Mouse (Mus musculus): Measurements from ENCODE around the gene Mbl2. TPM values are rescaled to one million over a fixed set of nuclear protein-coding genes. Genes with fewer than 3 reads are reported as not detected.

Mbl2 gene
- total and polyA plus RNA-seq, 2 experiments from 2014 or later: 0.18 TPM; not detected in 1

- H3K4me2 ChIP-seq (ENCODE audit: low read depth, low read length): no peak overlapping the region
- TF ChIP-seq CTCF (IDR thresholded peaks at IDR 0.05; ENCODE audit: low read depth): no peak
- H3K36me3 ChIP-seq (ENCODE audit: insufficient read depth, low read length): no peaks in the 10 kb centered on the region
- DNase-seq (ENCODE audit: low spot score) (no peak), ATAC-seq (no peak)
- 79% methylated on average over 3 of the region's 3 CpGs for WGBS
- no peaks in the 10 kb centered on the region for H3K9me3 ChIP-seq (ENCODE audit: low read length)
- H3K27ac ChIP-seq: no peak overlapping the region
- H3K27me3 ChIP-seq (ENCODE audit: insufficient read depth, low read length): no peaks in the 10 kb centered on the region
- no peaks in the 10 kb centered on the region for H3K4me1 ChIP-seq (ENCODE audit: insufficient read depth, low read length)
- no peak overlapping the region for H3K9ac ChIP-seq (replicated peaks; ENCODE audit: low read length)
- H3K4me3 ChIP-seq (ENCODE audit: low read length): no peak overlapping the region
Observed at GRCm38 (mm10) chr19:30229477-30229876, 3.3 kb upstream of the Mbl2 start.

GRCm38 (mm10) chr19:30234416-30234815, 1.7 kb downstream of the Mbl2 start:
- no peaks in the 10 kb centered on the region for H3K27me3 ChIP-seq (ENCODE audit: insufficient read depth, low read length)
- H3K4me1 ChIP-seq (ENCODE audit: insufficient read depth, low read length): no peaks in the 10 kb centered on the region
- H3K27ac ChIP-seq: no peak overlapping the region
- DNase-seq (ENCODE audit: low spot score) (no peak), ATAC-seq (no peak)
- no peaks in the 10 kb centered on the region for H3K9me3 ChIP-seq (ENCODE audit: low read length)
- no peak overlapping the region for H3K4me2 ChIP-seq (ENCODE audit: low read depth, low read length)
- TF ChIP-seq CTCF (IDR thresholded peaks at IDR 0.05; ENCODE audit: low read depth): no peak
- H3K4me3 ChIP-seq (ENCODE audit: low read length): no peak overlapping the region
- no peak overlapping the region for H3K9ac ChIP-seq (replicated peaks; ENCODE audit: low read length)
- WGBS: 86% methylated on average over 8 of the region's 8 CpGs
- no peaks in the 10 kb centered on the region for H3K36me3 ChIP-seq (ENCODE audit: insufficient read depth, low read length)

GRCm38 (mm10) chr19:30247359-30247758, 14.6 kb downstream of the Mbl2 start:
- DNase-seq (ENCODE audit: low spot score) (peak; percentile 43), ATAC-seq (no peak)
- Histone ChIP-seq H3K4me1 (ENCODE audit: insufficient read depth, low read length) (no peaks in the 10 kb centered on the region), H3K36me3 (ENCODE audit: insufficient read depth, low read length) (no peaks in the 10 kb centered on the region), H3K27me3 (ENCODE audit: insufficient read depth, low read length) (no peaks in the 10 kb centered on the region), H3K27ac (no peak overlapping the region), H3K4me3 (ENCODE audit: low read length) (no peak overlapping the region), H3K9me3 (ENCODE audit: low read length) (no peaks in the 10 kb centered on the region), H3K4me2 (ENCODE audit: low read depth, low read length) (no peak overlapping the region), H3K9ac (replicated peaks; ENCODE audit: low read length) (no peak overlapping the region)
- WGBS: 18% methylated on average over 11 of the region's 11 CpGs
- TF ChIP-seq CTCF (IDR thresholded peaks at IDR 0.05; ENCODE audit: low read depth): peak; percentile 68

- Histone ChIP-seq H3K27me3 (ENCODE audit: insufficient read depth, low read length) (no peaks in the 10 kb centered on the region), H3K4me1 (ENCODE audit: insufficient read depth, low read length) (no peaks in the 10 kb centered on the region), H3K4me3 (ENCODE audit: low read length) (no peak overlapping the region), H3K4me2 (ENCODE audit: low read depth, low read length) (no peak overlapping the region), H3K9me3 (ENCODE audit: low read length) (no peaks in the 10 kb centered on the region), H3K27ac (no peak overlapping the region), H3K36me3 (ENCODE audit: insufficient read depth, low read length) (no peaks in the 10 kb centered on the region), H3K9ac (replicated peaks; ENCODE audit: low read length) (no peak overlapping the region)
- 4% methylated on average over 8 of the region's 8 CpGs for WGBS
- TF ChIP-seq CTCF (IDR thresholded peaks at IDR 0.05; ENCODE audit: low read depth): peak; percentile 83
- ATAC-seq: no peak
- peak; percentile 87 for DNase-seq (ENCODE audit: low spot score)
Observed at GRCm38 (mm10) chr19:30248822-30249221, 16.1 kb downstream of the Mbl2 start.

- ATAC-seq (no peak), DNase-seq (ENCODE audit: low spot score) (no peak)
- Histone ChIP-seq H3K27me3 (ENCODE audit: insufficient read depth, low read length) (no peaks in the 10 kb centered on the region), H3K4me3 (ENCODE audit: low read length) (no peak overlapping the region), H3K27ac (no peak overlapping the region), H3K4me2 (ENCODE audit: low read depth, low read length) (no peak overlapping the region), H3K4me1 (ENCODE audit: insufficient read depth, low read length) (no peaks in the 10 kb centered on the region), H3K9me3 (ENCODE audit: low read length) (no peaks in the 10 kb centered on the region), H3K36me3 (ENCODE audit: insufficient read depth, low read length) (no peaks in the 10 kb centered on the region), H3K9ac (replicated peaks; ENCODE audit: low read length) (no peak overlapping the region)
- no peak for TF ChIP-seq CTCF (IDR thresholded peaks at IDR 0.05; ENCODE audit: low read depth)
- WGBS: 70% methylated on average over 2 of the region's 2 CpGs
Observed at GRCm38 (mm10) chr19:30252253-30252652, 19.5 kb downstream of the Mbl2 start.

- H3K4me2 ChIP-seq (ENCODE audit: low read depth, low read length): no peak overlapping the region
- no peaks in the 10 kb centered on the region for H3K4me1 ChIP-seq (ENCODE audit: insufficient read depth, low read length)
- TF ChIP-seq CTCF (IDR thresholded peaks at IDR 0.05; ENCODE audit: low read depth): no peak
- DNase-seq (ENCODE audit: low spot score) (no peak), ATAC-seq (no peak)
- H3K9ac ChIP-seq (replicated peaks; ENCODE audit: low read length): no peak overlapping the region
- H3K4me3 ChIP-seq (ENCODE audit: low read length): no peak overlapping the region
- no peaks in the 10 kb centered on the region for H3K36me3 ChIP-seq (ENCODE audit: insufficient read depth, low read length)
- H3K27ac ChIP-seq: no peak overlapping the region
- WGBS: 39% methylated on average over 6 of the region's 6 CpGs
- no peaks in the 10 kb centered on the region for H3K27me3 ChIP-seq (ENCODE audit: insufficient read depth, low read length)
- H3K9me3 ChIP-seq (ENCODE audit: low read length): no peaks in the 10 kb centered on the region
Observed at GRCm38 (mm10) chr19:30256339-30256738, 23.6 kb downstream of the Mbl2 start.

GRCm38 (mm10) chr19:30281125-30281524, 48.4 kb downstream of the Mbl2 start:
- Histone ChIP-seq H3K4me1 (ENCODE audit: insufficient read depth, low read length) (no peaks in the 10 kb centered on the region), H3K27me3 (ENCODE audit: insufficient read depth, low read length) (no peaks in the 10 kb centered on the region), H3K27ac (no peak overlapping the region), H3K9ac (replicated peaks; ENCODE audit: low read length) (no peak overlapping the region), H3K36me3 (ENCODE audit: insufficient read depth, low read length) (no peaks in the 10 kb centered on the region), H3K4me2 (ENCODE audit: low read depth, low read length) (no peak overlapping the region), H3K9me3 (ENCODE audit: low read length) (no peaks in the 10 kb centered on the region), H3K4me3 (ENCODE audit: low read length) (no peak overlapping the region)
- TF ChIP-seq CTCF (IDR thresholded peaks at IDR 0.05; ENCODE audit: low read depth): no peak
- 70% methylated on average over 5 of the region's 5 CpGs for WGBS
- DNase-seq (ENCODE audit: low spot score) (no peak), ATAC-seq (no peak)

Measured in hindbrain, postnatal 0 days (tissue).